Mouse (Mus musculus): ENCODE results near the gene Olfr980.
"Not testable (repeated sequence)": the region's sequence is repeated elsewhere in the genome, so short reads cannot be mapped to it uniquely, and the experiment has no call there.

- not testable (repeated sequence) for TF ChIP-seq CTCF (IDR thresholded peaks at IDR 0.05; ENCODE audit: borderline replicate concordance, control insufficient read depth, extremely low read depth, insufficient read depth, low read length, poor library complexity); POLR2A (IDR thresholded peaks at IDR 0.05; ENCODE audit: control insufficient read depth, extremely low read depth, insufficient read depth, low read length, poor library complexity)
Observed at GRCm38 (mm10) chr9:39976581-39977145, 32.7 kb downstream of the Olfr980 start.
